Mouse (Mus musculus) lung, embryonic 14.5 days (tissue): ENCODE results near the gene Frat2. TPM values are rescaled to one million over a fixed set of nuclear protein-coding genes. Genes with fewer than 3 reads are reported as not detected.

ENCODE experiments used
- ATAC-seq: fragments of 200-750 bp; cut with Nextera tagmentation; 2 replicates; pipeline ENCODE4 v1.8.0; 2017; ENCODE audit warnings: mild to moderate bottlenecking, moderate TSS enrichment, moderate library complexity; ENCODE audit not compliant: insufficient read depth
- DNase-seq: peaks from one replicate; pipeline ENCODE4 v3.0.0-alpha.2; 2015
- H3K27ac ChIP-seq: fragments of 300-500 bp; sonication (generic); 2 replicates; pipeline ENCODE4 v1.5.1; 2014; ENCODE audit warnings: low read depth, mild to moderate bottlenecking, moderate library complexity
- H3K27me3 ChIP-seq: fragments of 300-500 bp; sonication (generic); 2 replicates; pipeline ENCODE4 v1.6.1; 2014; ENCODE audit warnings: low read length, control low read depth; ENCODE audit not compliant: insufficient read depth
- H3K36me3 ChIP-seq: fragments of 300-500 bp; sonication (generic); 2 replicates; pipeline ENCODE4 v1.6.1; 2014; ENCODE audit warnings: control low read depth; ENCODE audit not compliant: insufficient read depth
- H3K4me1 ChIP-seq: fragments of 300-500 bp; sonication (generic); 2 replicates; pipeline ENCODE4 v1.6.1; 2014; ENCODE audit warnings: antibody characterized with exemption, control low read depth; ENCODE audit not compliant: insufficient read depth
- H3K4me2 ChIP-seq: fragments of 300-500 bp; sonication (generic); 2 replicates; pipeline ENCODE4 v1.6.1; 2014; ENCODE audit warnings: mild to moderate bottlenecking
- H3K4me3 ChIP-seq: fragments of 300-500 bp; sonication (generic); 2 replicates; pipeline ENCODE4 v1.5.1; 2014; ENCODE audit warnings: low read depth, low read length
- H3K9ac ChIP-seq: fragments of 300-500 bp; sonication (generic); 2 replicates; pipeline ENCODE4 v1.6.1; 2014
- H3K9me3 ChIP-seq: fragments of 300-500 bp; sonication (generic); 2 replicates; pipeline ENCODE4 v1.6.1; 2016; ENCODE audit warnings: low read depth, low read length, control low read depth
- CTCF ChIP-seq: IDR thresholded peaks from 2 replicates; pipeline ENCODE4 v1.5.1; 2016; ENCODE audit warnings: antibody characterized with exemption, low read depth
- WGBS: fragments of 180-500 bp; shearing (Covaris S2); extraction: QIAGEN DNeasy Blood & Tissue Kit; methylation state at CpG from one replicate; pipeline ENCODE4 v1.1.7; 2014; 5-methylcytosine and 5-hydroxymethylcytosine counted together
- polyA plus RNA-seq: library from polyadenylated mRNA; unstranded; fragments of >200 nt; fragmentation: Nextera tagmentation; extraction: Ambion mirVana; gene quantifications from 2 replicates; pipeline ENCODE4 v1.2.1, GENCODE M21; 2014

Frat2 gene
- polyA plus RNA-seq, 1 experiment from 2014 or later = 2.6 TPM

DNA sequence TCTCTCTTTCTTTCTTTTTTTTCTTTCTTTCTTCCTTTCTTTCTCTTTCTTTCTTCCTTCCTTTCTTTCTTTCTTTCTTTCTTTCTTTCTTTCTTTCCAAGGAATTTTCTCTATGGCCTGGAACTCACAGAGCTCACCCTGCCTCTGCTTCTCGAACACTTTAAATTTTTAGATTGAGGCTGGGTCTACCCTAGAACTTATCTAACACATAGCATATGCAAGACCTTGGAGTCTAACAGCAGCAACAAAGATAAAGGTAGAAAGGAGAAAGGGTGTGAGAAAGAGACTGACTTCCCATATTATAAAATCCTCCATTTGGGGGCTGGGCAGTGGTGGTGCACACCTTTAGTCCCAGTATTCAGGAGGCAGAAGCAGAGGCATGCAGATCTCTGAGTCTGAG is 25.3 kb downstream of the Frat2 start:
- Histone ChIP-seq H3K36me3 (no peaks in the 10 kb centered on the region), H3K4me1 (0 out of 2 replicates have a peak, but pooled peaks cover 2% of the 10 kb centered on the region)
- no peak for ATAC-seq

DNA sequence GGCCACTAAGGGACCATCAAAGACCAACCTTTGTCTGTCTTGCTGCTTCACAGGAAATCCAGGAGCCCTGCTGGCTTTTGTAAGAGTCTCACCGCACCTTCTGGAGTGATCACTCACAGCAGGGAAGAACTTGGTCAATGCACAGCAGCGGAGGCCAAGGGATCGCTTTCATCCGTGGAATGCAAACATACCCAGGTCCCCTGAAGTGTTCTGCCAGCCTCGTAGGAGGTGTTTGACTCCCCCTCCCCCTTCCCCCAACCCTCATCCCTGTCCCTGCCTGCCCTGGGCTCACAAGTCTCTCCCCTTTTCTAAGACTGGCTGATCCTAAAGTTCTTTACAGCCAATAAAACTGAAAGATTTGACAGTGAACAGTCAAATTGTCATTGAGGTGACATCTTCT is 26.5 kb downstream of the Frat2 start:
- no peaks in the 10 kb centered on the region for H3K27me3 ChIP-seq
- no peaks in the 10 kb centered on the region for H3K36me3 ChIP-seq
- no peaks in the 10 kb centered on the region for H3K9me3 ChIP-seq
- WGBS = 9% methylated on average over 5 of the region's 5 CpGs
- DNase-seq (peak; percentile 44), ATAC-seq (peak; percentile 75; the same call in 1 of the 2 replicates)
- peak overlapping the region; percentile 84 for H3K27ac ChIP-seq
- no peak overlapping the region for H3K4me2 ChIP-seq
- H3K4me3 ChIP-seq = no peak overlapping the region
- TF ChIP-seq CTCF = no peak
- 0 out of 2 replicates have a peak, but pooled peaks cover 3% of the 10 kb centered on the region for H3K4me1 ChIP-seq
- no peak overlapping the region for H3K9ac ChIP-seq

More for the DNA sequence above, 25.3 kb downstream of the Frat2 start:
- no peak overlapping the region for H3K4me3 ChIP-seq
- H3K27me3 ChIP-seq = no peaks in the 10 kb centered on the region
- no peak for TF ChIP-seq CTCF
- no peaks in the 10 kb centered on the region for H3K9me3 ChIP-seq
- no peak for DNase-seq
- WGBS = 83% methylated on average over 1 of the region's 1 CpGs
- H3K27ac ChIP-seq = no peak overlapping the region
- H3K4me2 ChIP-seq = no peak overlapping the region
- H3K9ac ChIP-seq = no peak overlapping the region

DNA sequence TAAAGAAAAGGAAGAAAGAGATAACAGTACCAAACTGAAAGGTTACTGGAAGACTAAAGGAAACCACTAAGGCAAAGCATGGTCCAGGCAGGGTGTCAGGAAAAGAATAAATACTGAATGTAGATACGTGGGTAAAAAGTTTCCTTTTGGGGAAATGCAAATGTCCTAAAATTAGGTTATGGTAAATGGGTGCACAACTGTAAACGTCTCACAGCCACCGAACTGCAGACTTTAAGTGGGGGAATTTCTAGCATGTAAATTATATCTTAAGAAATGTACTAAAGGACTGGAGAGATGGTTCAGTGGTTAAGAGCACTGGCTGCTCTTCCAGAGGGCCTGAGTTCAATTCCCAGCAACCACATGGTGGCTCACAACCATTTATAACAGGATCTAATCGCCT is 29.2 kb downstream of the Frat2 start:
- no peaks in the 10 kb centered on the region for H3K27me3 ChIP-seq
- H3K4me3 ChIP-seq = no peak overlapping the region
- 82% methylated on average over 4 of the region's 4 CpGs for WGBS
- DNase-seq (no peak), ATAC-seq (no peak)
- no peak overlapping the region for H3K9ac ChIP-seq
- no peak for TF ChIP-seq CTCF
- no peak overlapping the region for H3K27ac ChIP-seq
- H3K4me2 ChIP-seq = no peak overlapping the region
- no peaks in the 10 kb centered on the region for H3K9me3 ChIP-seq
- H3K4me1 ChIP-seq = 0 out of 2 replicates have a peak, but pooled peaks cover 3% of the 10 kb centered on the region
- no peaks in the 10 kb centered on the region for H3K36me3 ChIP-seq

DNA sequence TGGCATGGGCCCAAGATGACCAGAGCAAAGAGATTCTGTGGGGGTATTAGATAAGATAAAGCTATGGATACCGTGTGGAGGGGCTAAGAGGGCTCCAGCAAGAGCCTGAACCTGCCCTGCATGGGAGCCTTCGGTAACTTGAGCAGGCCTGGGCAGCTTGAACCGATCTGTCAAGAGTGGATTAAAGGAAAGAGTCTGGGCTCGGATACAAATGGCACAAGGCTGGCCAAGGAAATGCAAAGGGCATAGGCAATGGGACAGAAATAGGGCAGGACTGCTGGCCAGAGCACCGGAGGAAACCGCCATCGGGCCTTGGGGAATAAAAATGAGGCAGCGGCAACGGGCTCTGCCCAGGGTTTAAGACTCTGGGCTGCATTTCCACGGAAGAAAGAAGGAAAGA is 30.6 kb downstream of the Frat2 start:
- 0 out of 2 replicates have a peak, but pooled peaks cover 3% of the 10 kb centered on the region for H3K4me1 ChIP-seq
- DNase-seq (no peak), ATAC-seq (peak; percentile 47; the same call in 1 of the 2 replicates)
- no peaks in the 10 kb centered on the region for H3K27me3 ChIP-seq
- peak overlapping the region; percentile 30 for H3K4me2 ChIP-seq
- WGBS = 38% methylated on average over 10 of the region's 10 CpGs
- no peak overlapping the region for H3K4me3 ChIP-seq
- no peaks in the 10 kb centered on the region for H3K9me3 ChIP-seq
- no peaks in the 10 kb centered on the region for H3K36me3 ChIP-seq
- H3K27ac ChIP-seq = peak overlapping the region; percentile 88
- TF ChIP-seq CTCF = no peak
- no peak overlapping the region for H3K9ac ChIP-seq

DNA sequence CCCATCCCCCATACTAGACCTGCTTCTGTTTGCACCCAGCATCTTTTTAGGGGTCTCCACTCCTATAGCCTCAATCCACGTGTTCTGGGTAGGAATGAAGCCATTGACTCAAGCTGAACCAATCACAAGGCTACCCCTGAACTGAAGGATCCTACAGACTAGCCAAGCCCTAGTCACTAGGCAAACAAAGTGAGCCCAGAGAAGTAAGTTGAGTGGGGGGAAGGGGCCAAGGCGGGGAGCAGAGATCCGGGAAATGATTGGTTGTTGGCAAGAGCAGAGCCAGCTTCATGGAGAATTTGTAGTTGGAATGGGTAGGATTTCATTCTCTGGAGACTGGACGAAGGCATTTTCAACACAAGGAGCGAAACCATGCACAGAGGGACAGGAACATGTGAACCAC is 31.0 kb downstream of the Frat2 start:
- H3K9me3 ChIP-seq = no peaks in the 10 kb centered on the region
- no peak overlapping the region for H3K9ac ChIP-seq
- peak overlapping the region; percentile 88 for H3K27ac ChIP-seq
- no peak overlapping the region for H3K4me3 ChIP-seq
- 29% methylated on average over 5 of the region's 5 CpGs for WGBS
- H3K27me3 ChIP-seq = no peaks in the 10 kb centered on the region
- ATAC-seq (peak; percentile 89), DNase-seq (peak; percentile 50)
- H3K36me3 ChIP-seq = no peaks in the 10 kb centered on the region
- 0 out of 2 replicates have a peak, but pooled peaks cover 3% of the 10 kb centered on the region for H3K4me1 ChIP-seq
- TF ChIP-seq CTCF = no peak
- peak overlapping the region; percentile 30 for H3K4me2 ChIP-seq

DNA sequence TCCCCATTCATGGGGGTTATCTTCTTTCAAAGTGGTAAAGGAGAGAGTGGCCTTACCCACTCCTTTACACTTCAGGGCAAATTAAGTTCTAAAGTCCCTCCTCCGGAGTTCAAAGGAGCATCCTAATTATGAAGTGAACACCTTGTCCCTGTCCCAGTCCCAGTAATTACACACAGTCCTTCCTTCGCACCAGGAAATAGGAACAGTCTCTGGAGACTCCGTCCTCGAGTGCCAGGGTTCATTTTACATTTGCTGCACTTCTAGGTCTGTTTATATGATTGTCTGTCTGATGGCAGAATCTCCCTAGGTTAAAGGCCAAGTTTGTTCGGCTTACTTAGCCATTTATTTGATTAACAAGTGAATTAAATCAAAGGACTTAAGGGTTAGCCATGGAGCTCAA is 31.5 kb downstream of the Frat2 start:
- H3K9ac ChIP-seq = no peak overlapping the region
- peak overlapping the region; percentile 88 for H3K27ac ChIP-seq
- H3K36me3 ChIP-seq = no peaks in the 10 kb centered on the region
- DNase-seq (no peak), ATAC-seq (no peak)
- H3K4me3 ChIP-seq = no peak overlapping the region
- TF ChIP-seq CTCF = no peak
- H3K4me2 ChIP-seq = no peak overlapping the region
- H3K27me3 ChIP-seq = no peaks in the 10 kb centered on the region
- H3K9me3 ChIP-seq = no peaks in the 10 kb centered on the region
- WGBS = 38% methylated on average over 5 of the region's 5 CpGs
- 0 out of 2 replicates have a peak, but pooled peaks cover 3% of the 10 kb centered on the region for H3K4me1 ChIP-seq

DNA sequence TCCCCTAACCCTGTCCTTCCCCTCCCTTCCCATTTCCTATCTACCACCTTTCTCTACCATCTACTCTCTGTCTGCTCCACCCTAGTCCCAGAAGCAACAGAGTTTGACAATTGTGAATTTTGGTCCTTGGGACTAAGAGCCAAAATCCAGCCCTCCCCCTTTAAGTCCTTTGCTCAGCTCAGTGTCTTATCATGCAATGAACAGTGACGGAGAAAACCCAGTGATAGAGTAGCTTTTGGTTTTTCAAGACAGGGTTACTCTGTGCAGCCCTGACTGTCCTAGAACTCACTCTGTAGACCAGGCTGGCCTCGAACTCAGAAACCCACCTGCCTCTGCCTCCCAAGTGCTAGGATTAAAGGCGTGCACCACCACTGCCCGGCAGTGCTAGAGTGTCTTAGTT is 34.6 kb downstream of the Frat2 start:
- 88% methylated on average over 4 of the region's 4 CpGs for WGBS
- no peak for ATAC-seq

DNA sequence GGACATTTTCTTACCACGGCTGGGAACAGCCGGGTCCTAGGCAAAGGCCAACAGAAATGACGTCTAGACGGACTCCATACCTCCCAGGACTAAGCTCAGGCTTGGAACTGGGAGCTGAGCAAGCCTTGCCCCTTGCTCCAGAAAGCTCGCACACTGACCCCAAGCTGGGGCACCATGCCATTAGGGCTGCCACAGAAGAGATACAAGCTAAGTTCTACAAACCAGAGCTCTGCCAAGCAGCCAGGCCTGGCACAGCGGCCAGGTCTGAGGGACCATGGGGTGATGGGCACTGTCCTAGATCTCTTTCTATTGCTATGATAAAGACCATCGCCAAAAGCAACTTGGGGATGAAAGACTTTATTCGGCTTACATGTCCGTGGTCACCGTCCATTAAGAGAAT is 35.4 kb downstream of the Frat2 start:
- Histone ChIP-seq H3K4me3 (no peak overlapping the region), H3K9me3 (no peaks in the 10 kb centered on the region), H3K27ac (no peak overlapping the region), H3K36me3 (no peaks in the 10 kb centered on the region), H3K4me1 (0 out of 2 replicates have a peak, but pooled peaks cover under 1% of the 10 kb centered on the region), H3K27me3 (no peaks in the 10 kb centered on the region), H3K9ac (no peak overlapping the region), H3K4me2 (no peak overlapping the region)
- no peak for DNase-seq
- no peak for TF ChIP-seq CTCF
- no peak for ATAC-seq
- 87% methylated on average over 10 of the region's 10 CpGs for WGBS

More for the DNA sequence above, 34.6 kb downstream of the Frat2 start:
- no peak for DNase-seq
- Histone ChIP-seq H3K9me3 (no peaks in the 10 kb centered on the region), H3K4me1 (0 out of 2 replicates have a peak, but pooled peaks cover 3% of the 10 kb centered on the region), H3K9ac (no peak overlapping the region), H3K27ac (no peak overlapping the region), H3K4me2 (no peak overlapping the region), H3K4me3 (no peak overlapping the region), H3K27me3 (no peaks in the 10 kb centered on the region), H3K36me3 (no peaks in the 10 kb centered on the region)
- TF ChIP-seq CTCF = no peak
